Mouse (Mus musculus): ENCODE measurements around the gene Tln1.
"Not testable (repeated sequence)": the region's sequence is repeated elsewhere in the genome, so short reads cannot be mapped to it uniquely, and the experiment has no call there.

The Tln1 gene

GRCm38 (mm10) chr4:43561997-43562768 lies at the start of gene Tln1, which contains the start of gene Creb3:
Gene Tln1, minus strand, starts transcription at chr4:43562691.
Gene Creb3, plus strand, starts transcription at chr4:43562332.
- peak; percentile 95 for DNase-seq

DNA sequence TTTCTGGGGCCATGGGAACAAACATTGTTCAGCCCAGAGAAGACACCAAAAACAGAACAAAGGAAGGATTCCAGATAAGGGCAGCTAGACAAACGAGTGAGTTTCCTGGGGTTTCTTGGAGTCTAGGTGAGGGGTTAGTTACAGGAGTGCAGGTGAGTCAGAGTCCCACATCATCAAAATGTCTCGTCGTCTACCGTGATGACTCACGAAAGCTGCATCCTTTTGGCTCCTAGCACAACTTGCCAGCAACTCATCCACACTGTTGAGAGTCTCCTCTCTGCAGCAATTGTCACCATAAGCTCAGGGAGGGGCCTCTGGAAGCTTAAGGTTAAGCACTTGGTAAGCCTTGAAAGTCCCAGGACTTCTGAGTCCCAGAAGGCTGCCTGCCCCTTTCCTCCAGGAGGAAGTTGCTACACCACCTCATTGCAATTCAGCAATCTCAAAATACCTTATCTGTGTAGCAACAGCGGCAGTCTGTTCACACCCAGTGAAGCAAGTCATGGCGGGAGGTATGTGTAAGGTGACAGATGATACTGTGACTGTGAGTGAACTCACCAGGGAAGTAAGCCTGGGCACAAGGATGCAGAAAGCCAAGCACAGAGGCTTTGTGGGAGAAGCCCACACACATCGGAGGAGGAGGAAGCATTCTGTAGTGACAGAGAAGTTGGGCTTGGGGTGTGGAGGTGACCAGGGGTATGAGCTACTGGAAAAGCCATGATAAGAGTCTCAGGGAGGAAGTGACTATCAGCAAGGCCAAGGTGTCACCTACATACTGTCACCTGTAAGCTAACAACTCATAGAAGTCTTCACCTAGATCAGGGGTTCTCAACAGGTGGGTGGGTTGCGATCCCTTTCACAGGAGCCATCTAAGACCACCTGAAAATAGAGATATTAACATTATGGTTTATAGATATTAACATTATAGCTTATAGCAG lies 42.5 kb upstream of the Tln1 start:
- no peak for DNase-seq

DNA sequence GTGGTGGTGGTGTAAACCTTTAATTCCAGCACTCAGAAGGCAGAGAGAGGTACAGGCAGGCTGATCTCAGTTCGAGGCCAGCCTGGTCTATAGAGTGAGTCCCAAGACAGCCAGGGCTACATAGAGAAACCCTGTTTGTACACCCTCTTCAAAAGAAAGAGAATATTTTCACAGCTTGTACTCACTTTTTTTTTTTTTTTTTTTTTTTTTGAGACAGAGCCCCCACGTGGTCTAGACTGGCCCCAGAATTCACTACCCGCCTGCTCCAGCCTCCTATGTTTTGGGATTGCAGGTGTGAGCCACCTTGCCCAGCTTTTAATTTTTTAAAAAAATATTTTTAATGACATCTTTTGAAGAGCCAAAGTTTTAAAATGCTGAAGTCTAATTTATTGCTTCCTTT lies 41.6 kb upstream of the Tln1 start:
- DNase-seq = no peak

- no peak for DNase-seq
Measured at GRCm38 (mm10) chr4:43600195-43600934, 37.9 kb upstream of the Tln1 start.

DNA sequence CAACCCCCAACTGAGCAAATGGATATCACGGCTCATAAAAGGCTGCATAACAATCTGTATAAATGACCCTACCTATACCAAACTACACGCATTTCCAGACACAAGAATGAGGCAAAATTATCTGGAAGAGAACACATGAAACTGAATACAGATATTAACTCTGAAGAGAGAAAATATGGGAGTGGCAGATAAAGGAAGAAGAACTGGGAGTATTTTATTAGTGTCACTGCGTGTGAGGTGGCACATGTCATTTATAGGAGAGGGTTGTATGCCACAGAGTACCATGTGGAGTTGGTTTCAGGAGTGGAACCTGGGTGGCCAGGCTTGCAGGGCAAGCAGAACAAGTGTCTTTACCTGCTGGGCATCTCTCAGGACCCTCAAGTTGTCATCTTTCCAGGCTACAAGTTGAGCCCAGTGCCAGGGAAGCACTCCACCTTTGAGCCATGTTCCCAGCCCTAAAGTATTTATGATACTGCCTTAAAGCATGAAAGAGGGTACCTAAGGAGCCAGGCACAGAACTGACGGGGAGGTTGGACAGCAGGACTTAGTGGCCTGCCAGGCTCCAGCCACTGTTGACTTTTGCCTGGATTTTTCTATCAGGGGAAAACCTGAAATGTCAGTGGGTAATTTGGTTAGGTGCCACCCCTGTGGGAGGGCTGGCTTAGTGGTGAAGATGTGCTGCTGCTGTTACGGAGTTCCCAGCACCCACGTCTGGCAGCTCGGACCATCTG lies 36.3 kb upstream of the Tln1 start:
- DNase-seq = no peak

DNA sequence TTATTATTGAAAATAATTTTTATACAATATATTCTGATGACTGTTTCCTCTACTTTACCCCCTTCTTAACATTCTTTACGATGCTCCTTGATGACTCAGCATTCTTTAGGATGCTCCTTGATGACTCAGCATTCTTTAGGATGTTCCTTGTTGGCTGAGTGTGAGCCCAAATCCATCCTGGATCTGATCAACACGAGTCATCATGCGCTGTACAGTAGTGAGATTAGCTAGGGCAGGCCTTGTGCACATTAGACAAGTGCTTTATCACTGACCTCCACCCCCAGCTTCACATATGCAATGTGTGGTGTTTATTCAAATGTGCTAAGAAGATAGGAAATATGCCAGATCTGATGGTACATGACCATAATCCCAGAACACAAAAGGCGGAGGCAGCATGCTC lies 35.7 kb upstream of the Tln1 start:
- DNase-seq = no peak

DNA sequence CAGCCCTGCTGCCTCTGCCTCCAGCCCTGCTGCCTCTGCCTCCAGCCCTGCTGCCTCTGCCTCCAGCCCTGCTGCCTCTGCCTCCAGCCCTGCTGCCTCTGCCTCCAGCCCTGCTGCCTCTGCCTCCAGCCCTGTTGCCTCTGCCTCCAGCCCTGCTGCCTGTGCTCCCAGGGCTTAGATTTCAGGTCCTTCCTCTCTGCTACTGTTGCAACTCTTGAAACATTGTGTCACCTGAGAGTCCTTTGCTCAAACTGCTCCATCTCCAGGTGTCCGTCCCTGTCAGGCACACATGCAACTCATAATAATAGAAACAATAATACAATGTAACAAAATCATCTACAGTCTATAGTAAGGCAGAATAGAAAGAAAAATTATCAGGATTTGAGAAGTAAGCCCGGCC lies 34.1 kb upstream of the Tln1 start:
- not testable (repeated sequence) for DNase-seq

DNA sequence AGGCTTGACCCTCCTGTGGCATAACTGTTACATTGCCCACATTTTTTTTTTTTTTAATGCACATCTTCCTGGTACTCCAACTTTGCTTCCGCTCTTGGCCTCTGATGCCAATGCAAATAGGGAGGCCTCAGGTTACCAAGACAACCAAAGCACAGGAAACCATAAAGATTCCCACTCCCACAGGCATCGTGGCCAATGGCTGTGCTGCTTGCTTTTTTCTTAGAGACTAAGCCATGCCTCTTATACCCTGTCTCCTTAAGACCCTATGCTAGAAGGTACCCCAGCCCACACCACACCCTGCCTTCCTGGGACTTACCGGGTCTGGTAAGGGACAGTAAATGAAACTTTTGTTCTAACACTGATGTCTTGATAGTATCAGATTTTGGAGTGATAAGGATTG lies 31.0 kb upstream of the Tln1 start:
- no peak for DNase-seq

- DNase-seq = no peak
Measured at GRCm38 (mm10) chr4:43591961-43592360, 29.5 kb upstream of the Tln1 start.

GRCm38 (mm10) chr4:43591543-43591942 lies 29.1 kb upstream of the Tln1 start:
- no peak for DNase-seq

GRCm38 (mm10) chr4:43587681-43588080 lies 25.2 kb upstream of the Tln1 start:
- no peak for DNase-seq

GRCm38 (mm10) chr4:43586411-43586810 lies 23.9 kb upstream of the Tln1 start:
- no peak for DNase-seq

- DNase-seq = no peak
Measured at GRCm38 (mm10) chr4:43585682-43586081, 23.2 kb upstream of the Tln1 start.

DNA sequence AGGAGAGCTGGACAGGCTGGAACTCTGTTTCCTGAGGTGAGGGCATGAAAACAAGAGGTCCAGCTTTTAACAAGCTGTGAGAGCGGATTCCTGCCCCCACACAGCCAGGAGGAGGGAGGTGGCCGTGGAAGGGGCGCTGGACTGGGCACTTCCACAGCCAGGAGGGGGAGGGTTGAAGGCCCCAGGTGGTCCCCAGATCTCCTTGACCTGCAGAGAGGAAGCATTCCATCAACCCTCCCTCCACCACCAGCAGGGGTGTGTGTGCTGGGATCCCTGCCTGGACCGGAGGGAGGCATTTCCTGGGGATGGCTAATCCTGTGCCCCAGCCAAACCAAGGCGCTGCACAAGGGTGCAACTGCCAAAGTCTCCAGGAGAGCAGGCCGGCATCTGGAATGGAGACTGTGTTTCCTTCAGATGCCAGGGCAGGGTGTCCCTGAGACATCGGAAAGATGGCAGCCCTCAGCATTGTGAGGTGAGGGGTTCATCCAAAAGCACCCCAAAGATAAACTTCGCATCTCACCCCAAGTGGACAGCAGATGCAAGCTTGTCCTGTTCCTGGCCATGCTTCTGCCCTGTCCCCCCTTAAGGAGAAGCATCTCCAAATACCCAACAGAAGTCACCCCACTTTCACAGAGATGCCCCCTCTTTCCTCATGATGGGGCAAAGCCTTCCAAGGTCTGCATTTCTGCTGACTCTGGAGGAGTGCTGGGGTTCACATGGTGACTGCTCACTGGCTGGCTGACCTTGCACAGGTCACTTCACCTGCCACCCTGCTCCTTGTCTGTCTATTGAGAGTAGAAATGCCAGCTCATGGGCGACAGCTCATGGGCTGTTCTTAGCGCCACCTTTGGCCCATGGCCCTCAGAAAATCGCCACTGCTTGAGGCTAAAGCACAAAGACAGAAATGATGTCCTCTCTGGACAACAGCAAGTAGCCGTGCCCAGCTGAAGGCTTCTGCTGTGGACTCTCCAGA lies 22.2 kb upstream of the Tln1 start, which contains the start of gene Msmp:
Msmp (minus strand) TSS at position 51 of the 973 bp plus-strand sequence.
- DNase-seq = no peak

GRCm38 (mm10) chr4:43583421-43583820 lies 20.9 kb upstream of the Tln1 start:
- no peak for DNase-seq

DNA sequence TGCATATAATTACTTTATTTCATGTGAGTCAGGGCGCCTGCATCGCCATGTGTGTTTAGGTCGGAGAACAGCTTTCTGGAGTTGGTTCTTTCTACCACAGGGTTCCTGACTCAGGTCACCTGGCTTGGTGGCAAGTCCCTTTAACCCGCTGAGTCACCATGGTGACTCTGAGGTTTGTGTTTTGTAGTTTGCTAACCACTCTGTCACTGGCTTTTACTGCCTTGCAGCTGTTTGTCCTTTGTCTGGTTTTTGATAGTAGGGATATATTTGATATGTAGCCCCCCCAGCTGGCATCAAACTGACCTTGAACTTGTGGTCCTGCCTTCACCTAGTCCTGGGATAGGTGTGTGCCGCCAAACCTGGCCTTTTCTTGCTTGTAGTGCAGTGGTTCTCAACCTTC lies 19.8 kb upstream of the Tln1 start:
- no peak for DNase-seq

- no peak for DNase-seq
Measured at GRCm38 (mm10) chr4:43581381-43581780, 18.9 kb upstream of the Tln1 start.

GRCm38 (mm10) chr4:43580721-43581120 lies 18.2 kb upstream of the Tln1 start:
- DNase-seq = no peak

DNA sequence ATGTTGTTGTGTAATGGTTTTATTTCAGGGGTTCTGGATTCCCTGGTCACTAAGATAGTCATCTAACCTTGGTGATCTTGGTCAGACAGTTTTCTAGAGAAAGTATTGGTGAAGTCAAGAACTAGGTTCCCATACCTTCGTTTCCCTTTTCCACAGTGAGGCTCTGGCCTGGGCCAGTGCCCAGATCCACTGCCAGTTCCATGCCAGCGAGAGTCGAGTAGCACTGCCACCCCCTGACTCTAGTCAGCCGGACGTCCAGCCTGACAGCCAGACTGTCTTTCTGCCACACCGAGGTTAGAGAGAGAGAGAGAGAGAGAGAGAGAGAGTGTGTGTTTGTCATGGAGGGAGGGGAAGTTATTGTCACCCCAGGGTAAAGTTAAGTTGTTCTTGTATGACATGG lies 17.2 kb upstream of the Tln1 start:
- DNase-seq = no peak

DNA sequence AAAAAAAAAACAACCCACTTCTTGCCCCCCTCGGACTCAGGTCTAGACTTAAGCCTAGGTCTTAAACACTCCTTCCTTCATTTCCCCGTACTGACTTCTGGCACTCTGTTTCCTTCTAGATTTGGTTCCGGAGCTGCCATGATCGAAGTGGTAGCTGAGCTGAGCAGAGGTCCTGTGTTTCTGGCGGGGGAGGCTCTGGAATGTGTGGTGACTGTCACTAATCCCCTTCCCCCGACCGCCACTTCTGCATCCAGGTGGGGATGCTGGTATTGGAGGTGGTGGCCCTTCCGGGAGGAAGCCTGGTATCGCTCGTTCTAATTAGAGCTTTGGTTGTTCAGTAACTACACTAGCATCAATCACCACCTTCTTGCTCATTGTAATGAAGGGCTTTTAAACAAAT lies 16.8 kb upstream of the Tln1 start:
- DNase-seq = no peak
